Mouse (Mus musculus): ENCODE measurements around the gene Gm10260.

- TF ChIP-seq CTCF (IDR thresholded peaks at IDR 0.05; ENCODE audit: low read depth, low read length) (no peak), TAL1 (conservative IDR thresholded peaks at IDR 0.05; ENCODE audit: low read depth, low read length) (no peak), GATA1 (IDR thresholded peaks at IDR 0.05; ENCODE audit: borderline replicate concordance, low read length) (no peak), GATA2 (IDR thresholded peaks at IDR 0.05; ENCODE audit: borderline replicate concordance, low read depth, low read length) (no peak)
Measured at GRCm38 (mm10) chr13:97762121-97762520, 1.7 kb upstream of the Gm10260 start.

Data from G1E (cell line).